8 mouse cellular contexts compared by ENCODE assay signal in genomic region chr13:67128038-67128721, GRCm38 (mm10). TPM values are rescaled to one million over a fixed set of nuclear protein-coding genes. Genes with fewer than 3 reads are reported as not detected.
A peak's percentile ranks its signal among the peaks of the same experiment; 100 is the strongest.
DNase-seq lines count a peak whose midpoint lies in the region; ATAC-seq and TF ChIP-seq lines count a peak whose summit lies in the region.

No protein-coding gene starts in this region.

- peak in 1 of 2 experiments; percentile 69; a peak in 2 of 4 replicates for TF ChIP-seq POLR2A in MEL (IDR thresholded peaks at IDR 0.05; ENCODE audit: control insufficient read depth in 1 of 2, insufficient read depth in 1 of 2, low read depth in 1 of 2, low read length in 2 of 2, poor library complexity in 1 of 2)
- TF ChIP-seq POLR2A in cerebellum, adult 2 months (IDR thresholded peaks at IDR 0.05; ENCODE audit: borderline replicate concordance, insufficient read depth, low read length): peak; percentile 66; the same call in 1 of the 2 replicates

- no peaks in the 10 kb centered on the region for H3K79me2 ChIP-seq in MEL (ENCODE audit: control insufficient read depth, insufficient read depth, low read length, poor library complexity)

- 0 out of 2 replicates have a peak overlapping the region, but pooled peaks have one; percentile 37 for H3K27ac ChIP-seq in MEL (ENCODE audit: control insufficient read depth, low read depth, low read length)
- peak overlapping the region; percentile 81 for H3K27ac ChIP-seq in cerebellum, adult 2 months (ENCODE audit: insufficient read depth, low read length)
- peak overlapping the region; percentile 67; the same call in 1 of the 2 replicates for H3K27ac ChIP-seq in forebrain, postnatal 0 days (ENCODE audit: low read depth, low read length)
- peak overlapping the region; percentile 25; the same call in 1 of the 2 replicates for H3K27ac ChIP-seq in lung, embryonic 16.5 days (ENCODE audit: low read length)

- peak overlapping the region; percentile 77 to 82 for H3K4me3 ChIP-seq in MEL (ENCODE audit: control insufficient read depth in 1 of 2, insufficient read depth in 1 of 2, low read depth in 2 of 2, low read length in 2 of 2)
- H3K4me3 ChIP-seq in cerebellum, adult 2 months (replicated peaks; ENCODE audit: insufficient read depth, low read depth, low read length): peak overlapping the region; percentile 74
- H3K4me3 ChIP-seq in forebrain, postnatal 0 days (ENCODE audit: low read depth, low read length): peak overlapping the region; percentile 73
- H3K4me3 ChIP-seq in lung, embryonic 16.5 days (ENCODE audit: low read length): peak overlapping the region; percentile 78

- H3K9ac ChIP-seq in MEL (ENCODE audit: control insufficient read depth, low read depth, low read length, poor library complexity, severe bottlenecking): peak overlapping the region; percentile 76
- peak overlapping the region; percentile 83 for H3K9ac ChIP-seq in forebrain, postnatal 0 days
- peak overlapping the region; percentile 79 for H3K9ac ChIP-seq in lung, embryonic 16.5 days (ENCODE audit: low read length)

- TF ChIP-seq CTCF in MEL (IDR thresholded peaks at IDR 0.05 in 2 of 3, conservative IDR thresholded peaks at IDR 0.05 in 1 of 3; ENCODE audit: control insufficient read depth in 1 of 3, insufficient read depth in 1 of 3, low read depth in 2 of 3, low read length in 3 of 3, poor library complexity in 1 of 3, severe bottlenecking in 1 of 3): peak in 1 of 3 experiments; percentile 9; a peak in 1 of 6 replicates
- no peak for TF ChIP-seq CTCF in cerebellum, adult 2 months (IDR thresholded peaks at IDR 0.05; ENCODE audit: borderline replicate concordance, insufficient read depth, low read depth, low read length)
- TF ChIP-seq CTCF in forebrain, postnatal 0 days (IDR thresholded peaks at IDR 0.05; ENCODE audit: low read depth): peak; percentile 22

- under 1% methylated on average over 18 of the region's 18 CpGs for WGBS in cerebellum, adult 2 months
- WGBS in forebrain, postnatal 0 days: 1% methylated on average over 18 of the region's 18 CpGs
- 1% methylated on average over 18 of the region's 18 CpGs for WGBS in lung, embryonic 16.5 days

- H3K36me3 ChIP-seq in MEL (ENCODE audit: control insufficient read depth in 1 of 2, insufficient read depth in 2 of 2, low read length in 2 of 2): no peaks in the 10 kb centered on the region; a peak in 1 of 4 replicates
- H3K36me3 ChIP-seq in forebrain, postnatal 0 days (ENCODE audit: insufficient read depth): no peaks in the 10 kb centered on the region
- no peaks in the 10 kb centered on the region for H3K36me3 ChIP-seq in lung, embryonic 16.5 days (ENCODE audit: control insufficient read depth, insufficient read depth, low read length)

- peak overlapping the region; percentile 88 for H3K4me2 ChIP-seq in forebrain, postnatal 0 days (ENCODE audit: low read depth)
- H3K4me2 ChIP-seq in lung, embryonic 16.5 days (ENCODE audit: low read depth, low read length): peak overlapping the region; percentile 67

- H3K9me3 ChIP-seq in MEL (replicated peaks; ENCODE audit: insufficient read depth, low read length): no peaks in the 10 kb centered on the region
- H3K9me3 ChIP-seq in forebrain, postnatal 0 days (ENCODE audit: low read length): no peaks in the 10 kb centered on the region
- H3K9me3 ChIP-seq in lung, embryonic 16.5 days (ENCODE audit: control insufficient read depth, low read length): no peaks in the 10 kb centered on the region

- peak; percentile 99 for ATAC-seq in forebrain, postnatal 0 days
- peak; percentile 97 for ATAC-seq in hematopoietic stem cell, adult 5-6 weeks (replicated peaks in 1 of 2; ENCODE audit: insufficient read depth in 1 of 2, low FRiP score in 2 of 2, low TSS enrichment in 1 of 2, low read depth in 1 of 2, poor library complexity in 2 of 2, severe bottlenecking in 2 of 2)
- ATAC-seq in lung, embryonic 16.5 days (ENCODE audit: low read depth): peak; percentile 97

- peak; percentile 90 for DNase-seq in MEL (ENCODE audit: low read depth, low spot score)
- DNase-seq in cerebellum, adult 2 months: peak; percentile 88 to 91
- DNase-seq in forebrain, postnatal 0 days: peak; percentile 92
- DNase-seq in layer of hippocampus, adult 9-10 months (ENCODE audit: low spot score): peak; percentile 85
- peak; percentile 50 for DNase-seq in ovary, postnatal 10 days (ENCODE audit: low spot score)
- peak; percentile 56 to 69 for DNase-seq in thymus, postnatal 10 days (ENCODE audit: low spot score in 2 of 2)

- TF ChIP-seq RAD21 in MEL (IDR thresholded peaks at IDR 0.05; ENCODE audit: low read depth, low read length): no peak

- no peaks in the 10 kb centered on the region for H3K4me1 ChIP-seq in MEL (ENCODE audit: control insufficient read depth in 1 of 2, insufficient read depth in 2 of 2, low read length in 2 of 2)
- no peaks in the 10 kb centered on the region for H3K4me1 ChIP-seq in cerebellum, adult 2 months (ENCODE audit: control insufficient read depth, insufficient read depth, low read length)
- H3K4me1 ChIP-seq in forebrain, postnatal 0 days (ENCODE audit: insufficient read depth): 0 out of 2 replicates have a peak, but pooled peaks cover 8% of the 10 kb centered on the region
- H3K4me1 ChIP-seq in lung, embryonic 16.5 days (replicated peaks; ENCODE audit: control insufficient read depth, insufficient read depth, low read length): 0 out of 2 replicates have a peak, but pooled peaks cover 3% of the 10 kb centered on the region

- H3K27me3 ChIP-seq in MEL (ENCODE audit: control insufficient read depth in 1 of 2, insufficient read depth in 2 of 2, low read length in 2 of 2): no peaks in the 10 kb centered on the region
- no peaks in the 10 kb centered on the region for H3K27me3 ChIP-seq in cerebellum, adult 2 months (ENCODE audit: control insufficient read depth, insufficient read depth, low read length)
- H3K27me3 ChIP-seq in forebrain, postnatal 0 days (ENCODE audit: insufficient read depth, low read length): no peaks in the 10 kb centered on the region
- no peaks in the 10 kb centered on the region for H3K27me3 ChIP-seq in lung, embryonic 16.5 days (ENCODE audit: control insufficient read depth, insufficient read depth, low read depth, low read length)

- TF ChIP-seq EP300 in MEL (IDR thresholded peaks at IDR 0.05; ENCODE audit: low read depth in 1 of 2, low read length in 2 of 2): no peak

TF ChIP-seq in MEL, 35 proteins besides CTCF, POLR2A, EP300 and RAD21 (continues in another document):
- no peak for TF ChIP-seq MAZ (IDR thresholded peaks at IDR 0.05; ENCODE audit: low read depth, low read length)
- no peak for TF ChIP-seq UBTF (IDR thresholded peaks at IDR 0.05; ENCODE audit: borderline replicate concordance, insufficient read depth, low read depth, low read length)
- no peak for TF ChIP-seq NRF1 (IDR thresholded peaks at IDR 0.05; ENCODE audit: insufficient read depth, low read depth, low read length, poor library complexity, severe bottlenecking)

RNA-seq across cellular contexts. Expression of gene Zfp759, which starts 6.7 kb away (rescaled TPM):
- 1.5 and 2.3 TPM in 2 replicates for total RNA-seq in MEL (2012; rRNA removed)
- polyA plus RNA-seq in MEL (2012; ENCODE audit: insufficient read depth in 1 of 2, insufficient read length in 2 of 2, low read depth in 1 of 2, low replicate concordance in 2 of 2, missing spikeins in 1 of 2): 1 to 10 TPM in 1 of 2 experiments, not detected in 1; 1.5 TPM
- 2.6 and 3.2 TPM in 2 replicates for polyA plus RNA-seq in cerebellum, adult 2 months (2012; rRNA removed)
- 7.8 and 8.9 TPM in 2 replicates for total RNA-seq in forebrain, postnatal 0 days (2014; rRNA removed)
- 1.5 and 2.6 TPM in 2 replicates for polyA plus RNA-seq in forebrain, postnatal 0 days (2015; fragmentation: Nextera tagmentation; extraction: Ambion mirVana)
- 7.3 and 8.3 TPM in 2 replicates for total RNA-seq in hematopoietic stem cell, adult 5-6 weeks (2017)
- 2.0 and 2.3 TPM in 2 replicates for polyA plus RNA-seq in lung, embryonic 16.5 days (2015; fragmentation: Nextera tagmentation; extraction: Ambion mirVana)

RNA-seq across cellular contexts. Expression of gene Rslcan18, which starts 12.1 kb away (rescaled TPM):
- total RNA-seq in MEL (2012; rRNA removed): 0.19 and 0.26 TPM in 2 replicates
- under 1 TPM in 1 of 2 experiments, not detected in 1; 0.11 TPM for polyA plus RNA-seq in MEL (2012; ENCODE audit: insufficient read depth in 1 of 2, insufficient read length in 2 of 2, low read depth in 1 of 2, low replicate concordance in 2 of 2, missing spikeins in 1 of 2)
- polyA plus RNA-seq in cerebellum, adult 2 months (2012; rRNA removed): 0.16 TPM in 2 replicates
- total RNA-seq in forebrain, postnatal 0 days (2014; rRNA removed): not detected in 2 replicates
- polyA plus RNA-seq in forebrain, postnatal 0 days (2015; fragmentation: Nextera tagmentation; extraction: Ambion mirVana): 0.08 TPM in 1 of 2 replicates, not detected in the other
- 0.38 and 0.89 TPM in 2 replicates for total RNA-seq in hematopoietic stem cell, adult 5-6 weeks (2017)
- polyA plus RNA-seq in lung, embryonic 16.5 days (2015; fragmentation: Nextera tagmentation; extraction: Ambion mirVana): 0.11 and 0.46 TPM in 2 replicates

RNA-seq across cellular contexts. Expression of gene Gm28557, which starts 19.8 kb away (rescaled TPM):
- total RNA-seq in MEL (2012; rRNA removed): 2.2 and 2.9 TPM in 2 replicates
- polyA plus RNA-seq in MEL (2012; ENCODE audit: insufficient read depth in 1 of 2, insufficient read length in 2 of 2, low read depth in 1 of 2, low replicate concordance in 2 of 2, missing spikeins in 1 of 2): 1 to 10 TPM in 1 of 2 experiments, not detected in 1; 2.1 TPM
- polyA plus RNA-seq in cerebellum, adult 2 months (2012; rRNA removed): 1.9 and 2.0 TPM in 2 replicates
- total RNA-seq in forebrain, postnatal 0 days (2014; rRNA removed): 1.4 and 2.9 TPM in 2 replicates
- 0.92 and 1.4 TPM in 2 replicates for polyA plus RNA-seq in forebrain, postnatal 0 days (2015; fragmentation: Nextera tagmentation; extraction: Ambion mirVana)
- 0.20 and 9.9 TPM in 2 replicates for total RNA-seq in hematopoietic stem cell, adult 5-6 weeks (2017)
- 3.3 and 3.4 TPM in 2 replicates for polyA plus RNA-seq in lung, embryonic 16.5 days (2015; fragmentation: Nextera tagmentation; extraction: Ambion mirVana)

RNA-seq across cellular contexts. Expression of gene Zfp708, which starts 30.4 kb away (rescaled TPM):
- 0.81 and 1.0 TPM in 2 replicates for total RNA-seq in MEL (2012; rRNA removed)
- polyA plus RNA-seq in MEL (2012; ENCODE audit: insufficient read depth in 1 of 2, insufficient read length in 2 of 2, low read depth in 1 of 2, low replicate concordance in 2 of 2, missing spikeins in 1 of 2): under 1 TPM in 1 of 2 experiments, not detected in 1; 0.39 TPM
- polyA plus RNA-seq in cerebellum, adult 2 months (2012; rRNA removed): 2.6 and 2.8 TPM in 2 replicates
- total RNA-seq in forebrain, postnatal 0 days (2014; rRNA removed): 12.2 and 12.8 TPM in 2 replicates
- polyA plus RNA-seq in forebrain, postnatal 0 days (2015; fragmentation: Nextera tagmentation; extraction: Ambion mirVana): 5.8 and 6.6 TPM in 2 replicates
- total RNA-seq in hematopoietic stem cell, adult 5-6 weeks (2017): 7.6 and 10.3 TPM in 2 replicates
- polyA plus RNA-seq in lung, embryonic 16.5 days (2015; fragmentation: Nextera tagmentation; extraction: Ambion mirVana): 4.7 and 5.5 TPM in 2 replicates

RNA-seq across cellular contexts. Expression of gene Rsl1, which starts 44.8 kb away (rescaled TPM):
- 0.12 TPM in 1 of 2 replicates, not detected in the other for total RNA-seq in MEL (2012; rRNA removed)
- not detected for polyA plus RNA-seq in MEL (2012; ENCODE audit: insufficient read depth in 1 of 2, insufficient read length in 2 of 2, low read depth in 1 of 2, low replicate concordance in 2 of 2, missing spikeins in 1 of 2)
- polyA plus RNA-seq in cerebellum, adult 2 months (2012; rRNA removed): 3.0 and 3.1 TPM in 2 replicates
- 2.9 and 7.8 TPM in 2 replicates for total RNA-seq in forebrain, postnatal 0 days (2014; rRNA removed)
- 2.9 and 3.3 TPM in 2 replicates for polyA plus RNA-seq in forebrain, postnatal 0 days (2015; fragmentation: Nextera tagmentation; extraction: Ambion mirVana)
- total RNA-seq in hematopoietic stem cell, adult 5-6 weeks (2017): 10.2 and 13.9 TPM in 2 replicates
- polyA plus RNA-seq in lung, embryonic 16.5 days (2015; fragmentation: Nextera tagmentation; extraction: Ambion mirVana): 8.5 and 9.7 TPM in 2 replicates

Comparison
In these comparisons a context has a peak if more than half of its experiments do, and no peak if none do; other contexts are left out.
1. Peak in every context shown above with its lines: DNase-seq, ATAC-seq, H3K4me3 ChIP-seq and H3K27ac ChIP-seq.
2. H3K27ac ChIP-seq: peak in every context shown above with its lines; median percentile 81 in cerebellum, adult 2 months; 67 in forebrain, postnatal 0 days; 37 in MEL; 25 in lung, embryonic 16.5 days.